ENCODE assay signal across 24 mouse cellular contexts in the genomic region with DNA sequence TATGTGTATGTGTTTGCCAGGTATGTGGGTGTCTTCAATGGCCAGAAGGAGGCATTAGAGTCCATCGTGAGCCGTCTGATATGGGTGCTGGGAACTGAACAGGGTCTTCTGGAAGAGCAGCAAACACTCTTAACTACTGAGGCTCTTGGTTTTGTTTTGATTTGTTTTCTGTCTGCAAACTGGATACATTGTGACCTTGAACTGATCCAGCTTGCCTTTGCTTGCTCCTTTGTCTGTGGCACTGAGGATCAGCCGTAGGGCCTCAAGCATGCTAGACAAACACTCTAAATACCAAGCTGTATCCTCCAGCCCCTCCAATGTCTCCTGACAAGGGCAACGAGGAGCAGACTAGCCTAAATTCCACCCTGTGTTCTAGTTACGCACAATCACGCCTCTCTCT. TPM values are rescaled to one million over a fixed set of nuclear protein-coding genes. Genes with fewer than 3 reads are reported as not detected.
"Had no signal": no experiment of that assay in that cellular context is flagged by ENCODE, and none has a peak within 500 bp of the region (broad histone marks: within the 10 kb centered on the region; RNA-seq: fewer than 3 reads in every experiment).

No protein-coding gene starts in this region.

- H3K27ac ChIP-seq: lung, embryonic 15.5 days; midbrain, embryonic 10.5 days; midbrain, embryonic 12.5 days; neural tube, embryonic 13.5 days; neural tube, embryonic 15.5 days had no signal

- H3K4me3 ChIP-seq: lung, embryonic 15.5 days; midbrain, embryonic 10.5 days; midbrain, embryonic 12.5 days; myocyte; neural tube, embryonic 13.5 days; neural tube, embryonic 15.5 days had no signal

- H3K36me3 ChIP-seq: lung, embryonic 15.5 days; midbrain, embryonic 10.5 days; midbrain, embryonic 12.5 days; neural tube, embryonic 13.5 days; neural tube, embryonic 15.5 days had no signal

- DNase-seq: lung, adult 2 months; lung, postnatal 4 days; midbrain, embryonic 14.5 days; retina, postnatal 1 day; right cerebral cortex, adult 18-20 months; right cerebral cortex, postnatal 25 days; right cerebral cortex, postnatal 4 days; spleen, adult 18-20 months; thymus, adult 18-20 months; thymus, postnatal 14 days; thymus, postnatal 36 days had no signal

- H3K4me2 ChIP-seq: lung, embryonic 15.5 days; midbrain, embryonic 12.5 days; neural tube, embryonic 13.5 days; neural tube, embryonic 15.5 days had no signal

- H3K27me3 ChIP-seq: lung, embryonic 15.5 days; midbrain, embryonic 12.5 days; neural tube, embryonic 13.5 days; neural tube, embryonic 15.5 days had no signal

- ATAC-seq: lung, postnatal 0 days; midbrain, embryonic 16.5 days had no signal

- H3K4me1 ChIP-seq: lung, embryonic 15.5 days; midbrain, embryonic 10.5 days; midbrain, embryonic 12.5 days; neural tube, embryonic 13.5 days; neural tube, embryonic 15.5 days had no signal

- H3K9ac ChIP-seq: lung, embryonic 15.5 days; midbrain, embryonic 12.5 days; neural tube, embryonic 13.5 days; neural tube, embryonic 15.5 days had no signal

- H3K9me3 ChIP-seq: lung, embryonic 15.5 days; midbrain, embryonic 10.5 days; midbrain, embryonic 12.5 days; neural tube, embryonic 13.5 days; neural tube, embryonic 15.5 days had no signal

RNA-seq across cellular contexts. Expression of gene Atoh7, which starts 27.7 kb away (rescaled TPM):
- total RNA-seq: megakaryocyte, adult 5-6 weeks; megakaryocyte-erythroid progenitor cell, adult 5-6 weeks had no signal
- polyA plus RNA-seq: lung, adult 2 months; lung, embryonic 15.5 days; lung, postnatal 0 days; myocyte; small intestine, adult 2 months; stomach, embryonic 14.5 days; stomach, embryonic 16.5 days had no signal
